Mouse (Mus musculus) lung, postnatal 10 days (tissue): Measurements from ENCODE around the gene Hoxc5.

Experiments used
- DNase-seq: peaks from one replicate; pipeline ENCODE4 v3.0.0; 2021

The Hoxc5 gene

DNA sequence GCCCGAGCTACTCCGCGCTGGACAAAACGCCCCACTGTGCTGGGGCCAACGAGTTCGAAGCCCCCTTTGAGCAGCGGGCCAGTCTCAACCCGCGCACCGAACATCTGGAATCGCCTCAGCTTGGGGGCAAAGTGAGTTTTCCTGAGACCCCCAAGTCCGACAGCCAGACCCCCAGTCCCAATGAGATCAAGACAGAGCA, at the start of gene Hoxc5:
TSS of gene Hoxc5 (plus strand) at position 132 of the 199 bp plus-strand sequence.
- DNase-seq = no peak

- DNase-seq = no peak
Measured at GRCm38 (mm10) chr15:102917972-102918572, 49.2 kb upstream of the Hoxc5 start.

DNA sequence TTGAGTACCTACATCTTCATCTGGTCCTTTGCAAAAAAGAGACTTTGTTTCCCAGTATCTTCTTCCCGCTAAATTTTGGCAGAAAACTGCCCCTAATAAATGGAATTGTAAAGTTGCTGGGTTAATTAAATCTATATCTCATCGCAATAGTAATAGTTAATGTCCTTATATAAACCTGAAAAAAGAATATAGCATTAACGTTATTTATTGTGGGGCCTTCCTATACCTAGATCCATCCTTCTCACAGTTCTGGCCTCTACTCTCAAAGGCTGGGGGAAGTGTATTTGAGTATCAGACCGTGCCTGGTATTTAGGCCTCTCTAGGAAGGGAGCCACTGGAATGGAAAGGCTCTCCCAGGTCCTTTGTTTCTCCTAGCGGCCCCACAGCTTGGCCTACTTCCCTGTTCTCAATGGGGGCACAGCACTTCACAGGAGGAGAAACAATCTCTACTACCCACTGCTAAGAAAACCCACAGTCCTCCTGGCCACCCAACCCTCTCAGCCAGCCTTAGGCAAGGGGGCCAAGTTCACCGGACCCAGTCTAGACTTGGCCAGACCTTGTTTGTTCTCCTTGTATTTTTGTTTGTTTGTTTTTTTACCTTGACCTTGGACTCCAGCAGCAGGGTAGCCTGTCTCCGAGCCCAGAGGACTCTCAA, 48.5 kb upstream of the Hoxc5 start:
- DNase-seq = no peak

DNA sequence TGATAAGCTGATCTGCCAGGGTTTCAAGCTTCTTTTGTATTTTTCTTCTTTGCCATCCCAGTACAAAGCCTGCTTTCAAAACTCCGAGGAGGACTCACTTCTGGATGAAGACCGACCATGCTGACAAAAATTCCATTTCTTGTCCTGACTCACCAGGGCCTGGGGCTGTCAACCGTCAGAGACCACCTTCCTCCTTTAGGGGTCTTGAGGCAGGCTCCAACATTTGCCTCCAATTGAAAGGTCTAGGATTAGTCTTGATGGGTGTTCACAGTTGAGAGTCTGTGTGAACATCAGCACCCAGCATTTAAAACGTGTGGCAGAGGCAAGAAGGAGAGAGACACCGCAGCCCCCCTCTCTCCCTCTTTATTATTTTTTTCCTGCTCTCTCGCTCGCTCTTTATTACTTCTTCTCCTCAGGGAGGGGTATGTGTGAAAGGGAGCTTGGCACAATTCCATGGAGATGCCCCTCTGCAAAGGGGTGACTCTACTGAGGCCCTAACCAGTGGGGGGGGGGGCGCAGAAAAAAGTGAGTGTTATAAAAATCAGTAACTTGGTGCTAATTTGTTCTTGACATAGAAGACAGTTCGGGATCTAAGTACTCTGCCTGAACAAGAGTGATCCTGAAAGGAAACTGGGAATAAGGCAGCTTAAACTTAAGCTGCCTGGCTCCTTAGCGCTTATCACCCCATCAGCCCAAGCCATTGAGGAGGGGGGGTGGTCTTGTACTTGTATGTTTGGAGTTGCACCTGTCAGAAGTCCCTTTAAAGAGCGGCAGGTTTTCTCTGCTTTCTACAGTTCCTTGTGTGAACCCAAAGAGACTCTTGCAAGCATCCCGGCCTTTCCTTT, 47.7 kb upstream of the Hoxc5 start:
- no peak for DNase-seq

GRCm38 (mm10) chr15:102920619-102921018, 46.6 kb upstream of the Hoxc5 start:
- peak; percentile 70 for DNase-seq

DNA sequence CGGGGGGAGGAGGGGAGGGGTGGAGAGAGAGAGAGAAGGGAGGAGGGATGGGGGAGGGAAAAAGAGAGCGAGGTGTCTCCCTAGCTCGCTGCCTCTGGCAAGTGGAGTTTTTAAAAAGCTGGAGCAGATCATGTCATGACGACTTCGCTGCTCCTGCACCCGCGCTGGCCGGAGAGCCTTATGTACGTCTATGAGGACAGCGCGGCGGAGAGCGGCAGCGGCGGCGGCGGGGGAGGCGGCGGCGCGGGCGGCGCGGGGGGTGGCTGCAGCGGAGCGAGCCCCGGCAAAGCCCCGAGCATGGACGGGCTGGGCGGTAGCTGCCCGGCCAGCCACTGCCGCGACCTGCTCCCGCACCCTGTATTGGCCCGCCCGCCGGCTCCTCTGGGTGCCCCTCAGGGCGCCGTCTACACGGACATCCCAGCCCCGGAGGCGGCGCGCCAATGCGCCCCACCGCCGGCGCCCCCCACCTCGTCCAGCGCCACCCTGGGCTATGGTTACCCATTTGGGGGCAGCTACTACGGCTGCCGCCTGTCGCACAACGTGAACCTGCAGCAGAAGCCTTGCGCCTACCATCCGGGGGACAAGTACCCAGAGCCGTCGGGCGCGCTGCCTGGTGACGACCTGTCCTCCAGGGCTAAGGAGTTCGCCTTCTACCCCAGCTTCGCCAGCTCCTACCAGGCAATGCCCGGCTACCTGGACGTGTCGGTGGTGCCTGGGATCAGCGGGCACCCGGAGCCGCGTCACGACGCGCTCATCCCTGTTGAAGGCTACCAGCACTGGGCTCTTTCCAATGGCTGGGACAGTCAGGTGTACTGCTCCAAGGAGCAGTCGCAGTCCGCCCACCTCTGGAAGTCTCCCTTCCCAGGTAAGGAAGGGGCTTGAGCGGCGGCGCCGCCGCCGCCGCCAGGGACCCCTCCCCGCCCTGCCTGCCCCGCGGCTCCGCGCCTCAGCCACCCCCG, 45.9 kb upstream of the Hoxc5 start, which contains the start of gene Hoxc13:
TSS of gene Hoxc13 (plus strand) at position 51 of the 959 bp plus-strand sequence.
- no peak for DNase-seq

DNA sequence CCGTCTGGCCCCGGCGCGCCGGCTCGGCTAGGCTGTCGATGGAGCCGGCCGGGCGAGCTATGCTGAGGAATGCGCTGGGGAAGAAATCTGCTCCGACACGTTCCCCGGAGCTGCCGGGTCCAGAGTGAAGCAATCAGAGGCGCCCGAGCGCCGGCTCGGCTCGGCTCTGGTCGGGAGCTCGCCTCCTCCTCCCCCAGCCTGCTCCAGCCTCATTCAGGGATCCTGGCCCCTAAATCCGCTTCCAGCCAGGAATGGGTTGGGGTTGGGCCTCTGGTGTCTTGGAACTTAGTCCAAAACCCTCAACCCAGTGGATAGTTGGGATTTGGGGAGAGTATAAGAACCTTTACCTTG, 45.3 kb upstream of the Hoxc5 start:
- DNase-seq = peak; percentile 48

GRCm38 (mm10) chr15:102922636-102923500, 44.4 kb upstream of the Hoxc5 start:
- DNase-seq = no peak

DNA sequence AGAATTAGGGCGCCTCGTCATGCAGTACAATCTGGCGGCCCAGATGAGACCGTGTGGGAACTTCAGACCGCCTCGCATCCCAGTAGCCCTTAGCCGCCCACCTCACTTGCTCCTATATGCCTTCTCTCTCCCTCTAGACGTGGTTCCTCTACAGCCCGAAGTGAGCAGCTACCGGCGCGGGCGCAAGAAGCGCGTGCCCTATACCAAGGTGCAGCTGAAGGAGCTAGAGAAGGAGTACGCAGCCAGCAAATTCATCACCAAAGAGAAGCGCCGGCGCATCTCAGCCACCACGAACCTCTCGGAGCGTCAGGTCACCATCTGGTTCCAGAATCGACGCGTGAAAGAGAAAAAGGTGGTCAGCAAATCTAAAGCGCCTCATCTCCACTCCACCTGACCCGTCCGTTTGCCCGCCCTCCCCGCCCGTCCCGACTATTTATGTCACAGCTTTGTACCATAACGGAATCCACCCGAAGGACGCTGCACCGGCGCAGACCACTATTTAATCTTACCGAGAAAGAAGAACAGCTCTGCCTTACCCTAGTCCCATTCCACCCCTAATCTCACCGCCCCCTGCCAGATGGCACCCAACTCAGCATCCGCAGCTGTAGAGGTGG, 40.1 kb upstream of the Hoxc5 start:
- no peak for DNase-seq

GRCm38 (mm10) chr15:102931706-102932358, 35.4 kb upstream of the Hoxc5 start:
- DNase-seq = no peak

GRCm38 (mm10) chr15:102934438-102934837, 32.8 kb upstream of the Hoxc5 start:
- DNase-seq = no peak

- no peak for DNase-seq
Measured at GRCm38 (mm10) chr15:102934897-102935296, 32.3 kb upstream of the Hoxc5 start.

- no peak for DNase-seq
Measured at GRCm38 (mm10) chr15:102936279-102936972, 30.8 kb upstream of the Hoxc5 start, which contains the start of gene Hoxc12. TSS of gene Hoxc12 (plus strand) at chr15:102936757.

DNA sequence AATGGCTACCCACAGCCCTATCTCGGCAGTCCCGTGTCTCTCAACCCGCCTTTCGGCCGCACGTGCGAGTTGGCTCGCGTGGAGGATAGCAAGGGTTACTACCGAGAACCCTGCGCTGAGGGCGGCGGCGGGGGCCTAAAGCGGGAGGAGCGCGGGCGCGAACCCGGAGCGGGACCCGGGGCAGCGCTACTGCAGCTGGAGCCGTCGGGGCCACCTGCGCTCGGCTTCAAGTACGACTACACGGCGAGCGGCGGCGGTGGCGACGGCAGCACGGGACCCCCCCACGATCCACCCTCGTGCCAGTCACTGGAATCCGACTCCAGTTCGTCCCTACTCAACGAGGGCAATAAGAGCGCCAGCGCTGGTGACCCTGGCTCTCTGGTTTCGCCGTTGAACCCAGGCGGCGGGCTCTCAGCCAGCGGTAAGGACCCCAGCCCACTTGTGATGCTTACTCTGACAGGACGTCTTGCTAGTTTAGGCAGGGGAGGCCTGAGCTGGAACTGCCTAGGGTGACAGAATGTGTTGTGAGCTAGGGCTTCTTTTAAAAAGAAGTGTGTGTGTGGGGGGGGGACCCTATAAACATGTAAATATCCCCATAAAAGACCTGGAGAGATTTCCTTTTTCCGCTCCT, 30.1 kb upstream of the Hoxc5 start:
- DNase-seq = no peak

DNA sequence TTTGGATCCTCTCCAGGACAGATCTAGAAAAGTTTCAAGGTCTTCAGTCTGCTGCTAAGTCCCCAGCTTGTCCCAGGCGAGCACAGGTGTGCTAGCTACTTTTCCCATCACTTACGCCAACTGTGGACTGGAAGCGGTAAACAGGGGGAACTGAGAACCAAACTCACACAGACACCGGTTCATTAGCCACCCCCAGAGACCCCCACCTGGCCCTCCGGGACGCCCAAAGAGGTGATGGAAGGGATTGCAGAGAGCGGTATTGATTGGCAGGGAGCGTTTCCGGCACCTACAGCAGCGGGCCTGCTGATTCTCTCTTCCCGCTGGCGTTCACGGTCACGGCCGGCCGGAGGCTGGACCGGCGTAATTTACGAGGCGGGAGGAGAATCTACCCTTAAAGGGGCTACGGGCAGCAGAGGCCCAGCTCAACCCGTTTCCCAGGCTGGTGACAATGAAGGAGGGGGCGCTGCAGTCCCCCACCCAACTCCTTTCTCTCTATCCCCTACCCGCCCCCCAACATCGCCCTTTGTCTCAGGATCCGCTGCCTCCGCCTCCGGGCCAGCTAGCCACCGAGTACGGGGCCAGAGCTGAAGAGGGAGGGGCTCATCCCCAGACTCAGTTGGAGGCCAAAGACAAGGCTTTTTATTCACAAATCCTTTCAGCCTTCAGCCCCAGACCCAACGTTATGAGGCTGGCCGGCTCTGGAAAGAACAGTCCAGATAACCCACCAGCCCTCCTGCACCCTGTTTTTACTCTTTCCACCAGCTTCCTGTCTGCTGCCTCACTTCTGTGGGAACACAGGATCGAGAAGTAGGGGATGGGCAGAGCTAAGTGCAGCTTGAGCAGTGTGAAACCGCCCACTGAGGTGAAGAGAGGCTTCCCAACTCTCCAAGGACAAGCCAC, 27.7 kb upstream of the Hoxc5 start:
- DNase-seq = no peak

DNA sequence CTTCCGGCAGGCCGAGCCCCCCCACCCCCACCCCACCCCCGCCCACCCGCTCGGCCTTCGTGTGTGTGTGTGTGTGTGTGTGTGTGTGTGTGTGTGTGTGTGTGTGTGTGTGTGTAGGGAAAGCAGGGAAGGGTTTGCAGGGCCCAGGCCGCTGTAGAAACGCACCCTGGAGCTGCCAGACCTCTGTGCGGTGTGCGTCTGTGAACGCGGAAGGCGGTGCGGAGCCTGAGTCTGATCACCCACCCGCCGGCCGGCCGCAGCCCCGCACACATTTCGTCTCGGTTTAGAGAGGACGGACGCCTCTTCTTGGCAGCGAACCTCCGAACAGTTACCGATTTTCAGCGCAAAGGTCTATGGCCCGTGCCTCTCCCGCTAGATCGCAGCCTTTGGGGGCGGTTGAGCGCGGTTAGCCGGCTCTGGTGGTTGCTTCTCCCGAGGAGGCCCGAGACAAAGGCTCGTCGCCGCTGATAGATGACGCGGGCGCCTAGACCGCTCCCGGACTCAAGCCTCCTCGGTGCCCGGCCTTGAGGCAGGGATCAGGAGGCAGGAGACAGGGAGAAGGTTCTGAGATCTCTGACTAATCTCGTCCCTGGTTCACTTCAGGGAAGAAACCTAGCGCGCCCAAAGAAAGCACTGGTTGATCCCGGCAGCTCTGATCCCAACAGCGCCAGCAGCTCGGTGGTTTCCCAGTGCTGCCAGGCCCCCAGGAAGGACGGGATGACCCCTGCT, 24.3 kb upstream of the Hoxc5 start:
- DNase-seq = peak; percentile 40

DNA sequence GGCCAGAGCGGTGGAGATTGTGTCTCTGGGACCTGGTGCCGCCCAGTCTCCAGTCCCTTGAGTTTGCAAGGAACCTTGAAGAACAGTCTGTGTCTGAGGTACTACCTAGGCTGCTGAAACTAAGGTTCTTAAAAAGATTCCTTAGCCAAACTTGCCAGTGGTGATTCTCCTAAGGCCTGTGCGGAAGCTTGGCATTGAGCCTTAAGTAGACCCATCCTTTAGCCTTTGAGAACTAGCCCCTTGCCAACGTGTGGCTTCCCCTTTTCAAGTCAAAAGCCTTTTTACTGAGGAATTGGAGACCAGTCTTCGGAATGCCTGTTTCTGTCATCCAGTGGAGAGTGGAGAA, 23.8 kb upstream of the Hoxc5 start:
- DNase-seq = no peak
